Mouse (Mus musculus) bone marrow macrophage, adult 2 months (primary cell): ENCODE data around the gene Herpud2. TPM values are rescaled to one million over a fixed set of nuclear protein-coding genes. Genes with fewer than 3 reads are reported as not detected.
A peak's percentile ranks its signal among the peaks of the same experiment; 100 is the strongest.

Experiments used
- H3K27ac ChIP-seq: 2 replicates; pipeline ENCODE4 v1.5.1; 2012; ENCODE audit warnings: low read depth, low read length; ENCODE audit not compliant: insufficient read depth
- H3K4me1 ChIP-seq: 2 replicates; pipeline ENCODE4 v1.6.1; 2012; ENCODE audit warnings: low read length; ENCODE audit not compliant: control insufficient read depth, insufficient read depth
- H3K4me3 ChIP-seq: 2 replicates; pipeline ENCODE4 v1.5.1; 2012; ENCODE audit warnings: mild to moderate bottlenecking, low read length, moderate library complexity; ENCODE audit not compliant: insufficient read depth
- CTCF ChIP-seq: IDR thresholded peaks from 2 replicates; pipeline ENCODE4 v1.5.1; 2012; ENCODE audit warnings: low read depth, mild to moderate bottlenecking, low read length, moderate library complexity
- POLR2A ChIP-seq: IDR thresholded peaks from 2 replicates; pipeline ENCODE4 v1.6.1; 2012; ENCODE audit warnings: mild to moderate bottlenecking, low read depth, low read length, borderline replicate concordance
- polyA plus RNA-seq: library from polyadenylated mRNA; stranded (reverse); fragments of >200 nt; gene quantifications from 2 replicates; pipeline ENCODE4 v1.2.4, GENCODE M21; 2012; ENCODE audit not compliant: missing spikeins, insufficient read depth, insufficient read length

Gene Herpud2
- polyA plus RNA-seq = 53.2 and 53.6 TPM in 2 replicates

DNA sequence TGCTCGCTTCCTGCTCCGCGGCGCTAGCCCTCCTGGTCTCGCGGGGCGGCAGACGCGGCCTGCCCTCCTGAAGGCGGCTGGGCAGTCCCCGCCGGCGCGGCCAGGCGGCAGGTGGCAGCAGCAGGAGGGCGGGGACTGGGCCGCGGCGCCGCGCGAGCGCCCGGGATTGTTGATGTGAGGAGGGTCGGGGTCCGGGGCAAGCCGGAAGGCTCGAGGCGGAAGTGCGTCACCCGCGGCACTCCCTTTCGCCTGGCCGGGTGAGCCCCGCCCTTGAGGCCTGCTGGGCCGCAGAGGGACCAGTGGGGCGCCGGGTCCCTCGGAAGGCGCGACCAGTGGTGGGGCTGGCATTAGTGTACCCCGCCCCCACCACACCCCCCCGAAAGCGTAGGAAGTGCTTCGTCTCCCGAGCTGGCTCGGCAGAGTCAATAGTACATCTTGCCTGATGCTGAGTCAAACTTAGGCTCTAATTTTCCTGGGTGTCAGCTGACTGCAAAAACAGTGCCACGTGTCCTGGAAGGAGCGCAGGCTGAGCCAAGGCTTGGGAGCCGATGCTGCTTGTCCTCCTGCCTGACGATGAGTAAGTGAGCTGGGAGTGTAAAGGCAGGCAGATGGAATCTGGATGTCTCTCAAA lies at the start of gene Herpud2:
Gene Herpud2, minus strand, starts transcription at position 210 of the 631 bp plus-strand sequence.
- H3K4me1 ChIP-seq = peaks cover 14% of the 10 kb centered on the region
- H3K4me3 ChIP-seq = peak within 1 kb of the TSS; percentile 82
- peak within 1 kb of the TSS; percentile 95 for H3K27ac ChIP-seq
- TF ChIP-seq POLR2A = no peak

DNA sequence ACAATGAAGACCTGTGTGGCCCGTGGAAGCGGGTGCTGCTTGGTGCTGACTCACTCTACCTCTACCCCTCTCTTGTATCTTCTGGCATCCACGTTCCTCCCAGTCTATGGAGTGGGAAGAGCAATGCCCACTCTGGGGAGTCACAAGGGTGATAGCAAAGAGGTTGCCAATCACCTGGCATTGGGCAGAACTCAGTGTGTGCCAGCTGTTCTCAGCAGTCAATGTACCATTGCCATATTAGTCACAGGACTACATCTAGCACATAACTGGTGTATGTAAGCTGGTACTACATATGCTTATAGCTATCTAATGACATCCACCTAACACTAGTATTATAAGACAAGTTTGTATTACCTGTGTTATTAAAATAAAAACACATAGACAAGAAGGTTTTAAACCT lies 49.4 kb upstream of the Herpud2 start:
- TF ChIP-seq CTCF (no peak), POLR2A (no peak)
- peaks cover 5% of the 10 kb centered on the region for H3K4me1 ChIP-seq
- H3K4me3 ChIP-seq = no peak overlapping the region
- H3K27ac ChIP-seq = no peak overlapping the region

DNA sequence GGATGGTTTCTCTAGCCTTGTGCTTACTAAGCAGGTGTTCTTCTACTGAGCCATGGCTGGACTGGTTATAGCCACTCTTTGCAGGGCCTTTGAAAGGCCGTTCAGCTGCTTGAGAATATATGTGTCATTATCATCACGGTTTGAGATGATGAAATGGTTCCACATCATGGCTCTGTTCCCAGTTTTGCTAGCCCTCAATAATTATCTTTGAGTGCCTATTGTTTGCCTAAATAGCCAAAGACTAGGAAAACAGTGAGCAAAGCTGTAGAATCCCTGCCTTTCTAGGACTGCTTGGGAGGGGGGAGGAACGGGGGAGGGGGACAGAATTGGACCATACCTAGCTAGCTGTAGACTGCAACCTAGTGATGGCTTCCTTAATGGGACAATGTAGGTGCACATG lies 48.5 kb upstream of the Herpud2 start:
- TF ChIP-seq CTCF (no peak), POLR2A (no peak)
- H3K27ac ChIP-seq = no peak overlapping the region
- no peak overlapping the region for H3K4me3 ChIP-seq
- peaks cover 3% of the 10 kb centered on the region for H3K4me1 ChIP-seq

GRCm38 (mm10) chr9:25196746-25197145 lies 45.1 kb upstream of the Herpud2 start:
- Histone ChIP-seq H3K4me3 (no peak overlapping the region), H3K27ac (no peak overlapping the region), H3K4me1 (peaks cover under 1% of the 10 kb centered on the region; the same call in 1 of the 2 replicates)
- TF ChIP-seq POLR2A = no peak
- TF ChIP-seq CTCF = no peak

DNA sequence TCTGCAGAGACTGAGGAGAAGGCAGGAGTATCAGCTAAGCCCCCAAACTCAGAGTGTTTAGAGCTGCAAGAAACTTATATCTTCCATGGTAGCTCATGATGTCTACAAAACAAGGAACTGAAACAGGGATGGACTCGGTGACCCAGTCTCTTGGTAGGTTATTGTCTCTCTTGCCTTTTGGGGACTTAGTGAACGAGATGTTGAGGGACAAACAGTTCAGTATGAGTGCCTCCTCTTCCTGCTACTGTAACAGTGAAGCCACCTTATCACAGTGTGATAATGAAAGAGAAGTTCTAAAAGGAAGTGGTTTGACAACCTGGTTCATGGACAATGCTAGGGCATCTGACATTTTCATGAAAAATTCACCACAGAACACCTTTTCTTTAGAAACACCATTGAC lies 40.0 kb upstream of the Herpud2 start:
- Histone ChIP-seq H3K4me1 (peaks cover 2% of the 10 kb centered on the region; the same call in 1 of the 2 replicates), H3K27ac (no peak overlapping the region), H3K4me3 (no peak overlapping the region)
- no peak for TF ChIP-seq CTCF
- TF ChIP-seq POLR2A = no peak

GRCm38 (mm10) chr9:25186501-25186900 lies 34.9 kb upstream of the Herpud2 start:
- TF ChIP-seq POLR2A (no peak), CTCF (no peak)
- no peaks in the 10 kb centered on the region for H3K4me1 ChIP-seq
- no peak overlapping the region for H3K4me3 ChIP-seq
- no peak overlapping the region for H3K27ac ChIP-seq

- no peaks in the 10 kb centered on the region for H3K4me1 ChIP-seq
- no peak for TF ChIP-seq CTCF
- TF ChIP-seq POLR2A = no peak
- no peak overlapping the region for H3K4me3 ChIP-seq
- H3K27ac ChIP-seq = no peak overlapping the region
Measured at GRCm38 (mm10) chr9:25185854-25186253, 34.2 kb upstream of the Herpud2 start.

- Histone ChIP-seq H3K27ac (no peak overlapping the region), H3K4me3 (no peak overlapping the region), H3K4me1 (no peaks in the 10 kb centered on the region)
- no peak for TF ChIP-seq CTCF
- TF ChIP-seq POLR2A = no peak
Measured at GRCm38 (mm10) chr9:25184606-25185005, 33.0 kb upstream of the Herpud2 start.

DNA sequence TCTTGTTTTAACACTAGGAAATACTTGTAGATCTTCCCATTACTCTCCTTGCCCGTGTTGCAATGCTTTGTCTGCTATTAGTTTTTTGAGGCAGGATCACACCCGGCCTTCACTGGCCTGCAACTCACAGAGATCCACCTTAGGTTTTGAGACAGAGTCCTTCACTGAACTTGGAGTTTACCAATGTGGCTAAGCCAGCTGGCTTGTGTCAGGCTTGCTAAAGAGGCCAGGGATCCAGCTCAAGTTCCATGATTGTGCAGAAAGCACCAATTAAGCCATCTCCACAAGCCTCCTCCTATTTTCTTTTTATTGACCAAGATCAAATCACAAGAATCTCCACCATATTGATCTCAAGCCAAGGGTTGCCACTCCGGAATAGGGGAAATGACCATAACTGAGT lies 26.4 kb upstream of the Herpud2 start:
- Histone ChIP-seq H3K4me1 (peaks cover 21% of the 10 kb centered on the region), H3K4me3 (no peak overlapping the region), H3K27ac (no peak overlapping the region)
- TF ChIP-seq POLR2A (no peak), CTCF (no peak)

DNA sequence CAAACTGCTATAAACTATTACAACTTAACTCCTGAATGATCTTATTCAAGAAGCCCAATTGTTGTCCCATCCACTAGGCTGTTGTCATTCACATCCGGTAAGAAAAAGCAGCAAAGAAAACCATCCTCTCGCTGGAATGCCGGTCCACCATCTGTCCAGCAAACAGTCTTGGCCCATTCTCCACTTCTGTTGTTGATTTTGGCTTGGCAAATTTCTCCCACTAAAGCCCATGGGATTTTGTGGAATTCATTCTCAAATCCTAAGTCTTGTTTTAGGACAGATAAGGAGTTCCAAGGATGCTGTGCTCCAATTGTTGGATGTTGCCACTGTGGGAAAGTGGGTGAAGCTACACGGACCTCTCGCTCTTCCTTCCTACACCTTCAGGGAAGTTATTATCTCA lies 25.6 kb upstream of the Herpud2 start:
- H3K4me1 ChIP-seq = peaks cover 21% of the 10 kb centered on the region
- TF ChIP-seq CTCF (no peak), POLR2A (no peak)
- no peak overlapping the region for H3K4me3 ChIP-seq
- no peak overlapping the region for H3K27ac ChIP-seq
